Mouse (Mus musculus) MEL (cell line): Measurements from ENCODE around the gene Dhx40.

Source experiments
- CTCF ChIP-seq, 3 experiments: IDR thresholded peaks in 2 of 3; conservative IDR thresholded peaks in 1 of 3; 2 replicates each; pipeline ENCODE4 v1.5.1; 2011 to 2012; ENCODE audit warnings: low read length in 3 of 3, low read depth in 2 of 3, mild to moderate bottlenecking in 2 of 3, improper control_type of control experiment in 1 of 3, inconsistent platforms in 1 of 3, mixed read lengths in 1 of 3, moderate library complexity in 1 of 3; ENCODE audit not compliant: control insufficient read depth in 1 of 3, insufficient read depth in 1 of 3, poor library complexity in 1 of 3, severe bottlenecking in 1 of 3
- NRF1 ChIP-seq: IDR thresholded peaks from 2 replicates; pipeline ENCODE4 v1.6.1; 2014; ENCODE audit warnings: low read depth, mild to moderate bottlenecking, inconsistent platforms, low read length, improper control_type of control experiment, moderate library complexity; ENCODE audit not compliant: poor library complexity, insufficient read depth, severe bottlenecking
- POLR2A ChIP-seq, 2 experiments: IDR thresholded peaks; 2 replicates each; pipeline ENCODE4 v1.6.1; 2011 to 2012; ENCODE audit warnings: low read length in 2 of 2, mild to moderate bottlenecking in 2 of 2, control low read depth in 1 of 2, improper control_type of control experiment in 1 of 2, low read depth in 1 of 2, moderate library complexity in 1 of 2; ENCODE audit not compliant: control insufficient read depth in 1 of 2, insufficient read depth in 1 of 2, poor library complexity in 1 of 2
- POLR2AphosphoS5 ChIP-seq: IDR thresholded peaks from 2 replicates; pipeline ENCODE4 v1.6.1; 2012; ENCODE audit warnings: low read depth, borderline replicate concordance, mild to moderate bottlenecking, inconsistent platforms, low read length, moderate library complexity, mixed read lengths

- TF ChIP-seq CTCF (IDR thresholded peaks at IDR 0.05 in 2 of 3, conservative IDR thresholded peaks at IDR 0.05 in 1 of 3; ENCODE audit: control insufficient read depth in 1 of 3, insufficient read depth in 1 of 3, low read depth in 2 of 3, low read length in 3 of 3, poor library complexity in 1 of 3, severe bottlenecking in 1 of 3) (no peak), POLR2A (IDR thresholded peaks at IDR 0.05; ENCODE audit: control insufficient read depth in 1 of 2, insufficient read depth in 1 of 2, low read depth in 1 of 2, low read length in 2 of 2, poor library complexity in 1 of 2) (no peak), POLR2AphosphoS5 (no peak), NRF1 (no peak)
Observed at GRCm38 (mm10) chr11:86734241-86734939, 73.2 kb downstream of the Dhx40 start.
